Mouse (Mus musculus): ENCODE results near the gene Pdcl. TPM values are rescaled to one million over a fixed set of nuclear protein-coding genes. Genes with fewer than 3 reads are reported as not detected.

Gene Pdcl
- polyA plus RNA-seq (2015; fragmentation: Nextera tagmentation; extraction: Ambion mirVana) = 16.5 and 20.2 TPM in 2 replicates

GRCm38 (mm10) chr2:37358633-37359540 is at the start of gene Pdcl:
Pdcl (minus strand) TSS chr2:37359332.

GRCm38 (mm10) chr2:37326215-37326614 is 32.9 kb downstream of the Pdcl start, which contains the start of gene Olfr368:
Olfr368 (plus strand) TSS chr2:37326515.

Other genes starting within 250 kb of the Pdcl start
- not detected in 2 replicates for gene Olfr362, start 241.4 kb downstream of the Pdcl start, polyA plus RNA-seq (2015; fragmentation: Nextera tagmentation; extraction: Ambion mirVana)
- not detected in 2 replicates for gene Olfr364-ps1, start 220.0 kb downstream of the Pdcl start, polyA plus RNA-seq (2015; fragmentation: Nextera tagmentation; extraction: Ambion mirVana)
- not detected in 2 replicates for gene Olfr365, start 171.1 kb downstream of the Pdcl start, polyA plus RNA-seq (2015; fragmentation: Nextera tagmentation; extraction: Ambion mirVana)
- gene Olfr366, start 147.8 kb downstream of the Pdcl start, polyA plus RNA-seq (2015; fragmentation: Nextera tagmentation; extraction: Ambion mirVana) = not detected in 2 replicates
- gene Olfr368, start 32.8 kb downstream of the Pdcl start, polyA plus RNA-seq (2015; fragmentation: Nextera tagmentation; extraction: Ambion mirVana) = not detected in 2 replicates
- gene Rc3h2, start 63.6 kb upstream of the Pdcl start, polyA plus RNA-seq (2015; fragmentation: Nextera tagmentation; extraction: Ambion mirVana) = 7.7 and 8.4 TPM in 2 replicates
- 2.6 TPM in 2 replicates for gene Zbtb26, start 83.8 kb upstream of the Pdcl start, polyA plus RNA-seq (2015; fragmentation: Nextera tagmentation; extraction: Ambion mirVana)
- 2.9 and 3.3 TPM in 2 replicates for gene Zbtb6, start 83.8 kb upstream of the Pdcl start, polyA plus RNA-seq (2015; fragmentation: Nextera tagmentation; extraction: Ambion mirVana)
- gene Rabgap1, start 83.9 kb upstream of the Pdcl start, polyA plus RNA-seq (2015; fragmentation: Nextera tagmentation; extraction: Ambion mirVana) = 12.7 and 15.6 TPM in 2 replicates
- gene Gpr21, start 157.0 kb upstream of the Pdcl start, polyA plus RNA-seq (2015; fragmentation: Nextera tagmentation; extraction: Ambion mirVana) = 0.46 and 0.61 TPM in 2 replicates

Data from spleen, postnatal 0 days (tissue).